Mouse (Mus musculus): ENCODE data around the gene Rxfp4. TPM values are rescaled to one million over a fixed set of nuclear protein-coding genes. Genes with fewer than 3 reads are reported as not detected.

The Rxfp4 gene
- polyA plus RNA-seq, 1 experiment from 2014 or later = not detected

DNA sequence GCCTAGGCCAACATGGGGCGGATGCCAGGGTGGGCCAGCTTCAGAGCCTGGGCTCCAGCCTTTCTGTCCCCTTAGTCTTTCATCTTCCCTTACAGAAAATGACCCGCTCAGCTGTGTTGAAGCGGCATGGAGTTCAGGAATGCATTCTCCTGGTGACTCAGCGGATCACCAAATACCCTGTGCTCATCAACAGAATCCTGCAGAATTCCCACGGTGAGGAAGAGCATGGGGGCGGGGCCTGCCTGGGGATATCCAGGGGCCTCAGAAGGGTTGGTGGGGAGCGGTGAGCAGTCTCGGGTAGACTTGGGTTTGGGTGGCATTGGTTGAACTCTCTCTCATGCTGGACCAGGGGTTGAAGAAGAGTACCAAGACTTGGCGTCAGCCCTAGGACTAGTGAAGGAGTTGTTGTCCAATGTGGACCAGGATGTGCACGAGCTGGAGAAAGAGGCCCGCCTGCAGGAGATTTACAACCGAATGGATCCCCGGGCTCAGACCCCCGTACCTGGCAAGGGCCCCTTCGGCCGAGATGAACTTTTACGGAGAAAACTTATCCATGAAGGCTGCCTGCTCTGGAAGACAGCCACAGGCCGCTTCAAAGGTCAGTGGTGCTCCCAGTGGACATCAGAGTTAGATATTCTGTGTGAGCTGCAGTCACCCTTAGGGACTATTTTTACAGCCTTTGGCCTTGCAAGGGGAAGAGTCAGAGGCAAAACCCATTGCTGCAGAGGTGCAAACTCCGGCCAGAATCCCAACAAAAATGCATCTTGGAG is 17.3 kb downstream of the Rxfp4 start:
- Histone ChIP-seq H3K9ac (no peak overlapping the region), H3K27ac (peak overlapping the region; percentile 63), H3K9me3 (replicated peaks) (no peaks in the 10 kb centered on the region), H3K4me2 (no peak overlapping the region), H3K4me1 (peaks cover 6% of the 10 kb centered on the region; the same call in 1 of the 2 replicates), H3K4me3 (replicated peaks) (no peak overlapping the region), H3K36me3 (peaks cover 100% of the 10 kb centered on the region), H3K27me3 (no peaks in the 10 kb centered on the region)
- WGBS = 90% methylated on average over 19 of the region's 19 CpGs
- no peak for ATAC-seq (replicated peaks; ENCODE audit: low FRiP score)

DNA sequence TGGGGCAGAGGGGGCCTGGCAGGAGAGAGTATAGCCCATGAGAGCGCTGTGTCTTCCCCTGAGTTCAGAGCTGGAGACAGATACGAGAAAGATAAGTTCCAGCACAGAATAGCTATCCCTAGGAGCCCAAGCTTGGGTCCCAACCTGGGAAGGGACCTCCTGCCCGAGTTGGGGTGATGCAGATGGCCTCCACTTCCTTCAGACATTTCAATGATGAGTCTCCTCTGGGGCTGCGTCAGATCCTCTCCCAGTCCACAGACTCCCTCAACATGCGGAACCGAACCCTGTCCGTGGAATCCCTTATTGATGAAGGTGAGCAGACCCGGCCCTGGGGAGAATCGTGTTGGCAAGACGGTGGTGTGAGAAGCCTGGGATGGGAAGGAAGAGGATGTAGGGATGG is 19.9 kb downstream of the Rxfp4 start:
- H3K9me3 ChIP-seq (replicated peaks) = no peaks in the 10 kb centered on the region
- peaks cover 28% of the 10 kb centered on the region for H3K4me1 ChIP-seq
- ATAC-seq (replicated peaks; ENCODE audit: low FRiP score) = no peak
- no peaks in the 10 kb centered on the region for H3K27me3 ChIP-seq
- H3K4me3 ChIP-seq (replicated peaks) = no peak overlapping the region
- no peak overlapping the region for H3K9ac ChIP-seq
- no peak overlapping the region for H3K4me2 ChIP-seq
- H3K27ac ChIP-seq = no peak overlapping the region
- peaks cover 98% of the 10 kb centered on the region for H3K36me3 ChIP-seq
- 93% methylated on average over 10 of the region's 10 CpGs for WGBS

DNA sequence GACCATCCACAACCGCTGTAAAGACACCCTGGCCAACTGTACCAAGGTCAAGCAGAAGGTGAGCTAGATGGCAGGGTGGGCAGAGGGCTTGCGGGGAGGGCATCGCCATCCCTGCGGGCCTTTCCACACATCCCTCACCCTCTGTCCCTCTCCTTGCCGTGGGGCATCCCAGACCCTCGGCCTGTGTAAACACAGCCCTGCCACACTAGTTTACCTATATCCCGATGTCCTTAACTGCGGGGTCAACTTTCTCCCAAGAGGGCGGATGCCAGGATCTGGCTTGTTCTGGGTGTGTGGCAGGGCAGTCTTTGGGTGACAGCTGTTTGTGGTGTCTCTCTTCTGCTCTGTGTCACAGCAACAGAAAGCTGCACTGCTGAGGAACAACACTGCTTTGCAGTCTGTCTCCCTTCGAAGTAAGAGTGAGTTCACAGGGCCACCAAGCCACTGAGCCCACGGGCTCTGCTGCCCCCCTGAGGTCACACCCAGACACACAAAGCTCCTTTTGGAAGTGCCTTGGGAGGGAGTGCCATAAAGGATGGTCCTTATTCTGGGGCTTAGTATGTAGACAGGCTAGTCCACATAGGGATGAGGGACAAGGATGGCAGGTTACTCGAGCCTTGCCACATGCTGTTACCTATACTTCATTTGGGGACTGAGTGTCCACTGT is 20.9 kb downstream of the Rxfp4 start:
- H3K4me3 ChIP-seq (replicated peaks) = no peak overlapping the region
- H3K9ac ChIP-seq = no peak overlapping the region
- ATAC-seq (replicated peaks; ENCODE audit: low FRiP score) = no peak
- H3K27me3 ChIP-seq = no peaks in the 10 kb centered on the region
- H3K36me3 ChIP-seq = peaks cover 88% of the 10 kb centered on the region
- no peaks in the 10 kb centered on the region for H3K9me3 ChIP-seq (replicated peaks)
- no peak overlapping the region for H3K4me2 ChIP-seq
- WGBS = 74% methylated on average over 12 of the region's 12 CpGs
- peaks cover 36% of the 10 kb centered on the region for H3K4me1 ChIP-seq
- no peak overlapping the region for H3K27ac ChIP-seq

DNA sequence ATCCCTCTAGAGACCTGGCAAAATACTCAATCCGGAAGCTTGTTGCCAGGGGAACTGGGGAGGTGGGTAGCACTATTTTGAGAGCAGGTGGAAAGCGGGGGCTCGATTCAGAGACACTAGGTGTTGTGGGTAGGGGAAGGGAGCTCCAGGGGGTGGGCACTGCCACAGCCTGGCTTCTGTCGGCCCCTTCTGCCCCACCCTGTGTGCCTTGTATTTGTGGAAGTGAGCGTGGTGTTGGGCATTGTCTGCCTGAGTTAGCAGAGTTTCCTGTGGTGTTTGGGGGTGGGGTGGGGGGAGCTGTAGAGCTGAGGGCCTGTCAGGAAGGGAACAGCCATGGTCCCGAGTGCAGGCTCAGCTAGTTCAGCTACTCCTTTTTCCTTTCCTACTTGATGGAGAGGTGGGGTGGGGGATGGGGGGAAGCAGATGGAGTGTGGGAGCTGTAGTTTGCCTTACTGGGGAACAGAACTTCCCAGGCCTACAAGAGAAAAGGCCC is 22.0 kb downstream of the Rxfp4 start:
- peaks cover 82% of the 10 kb centered on the region for H3K36me3 ChIP-seq
- H3K9ac ChIP-seq = no peak overlapping the region
- no peaks in the 10 kb centered on the region for H3K9me3 ChIP-seq (replicated peaks)
- H3K27ac ChIP-seq = peak overlapping the region; percentile 59
- H3K4me1 ChIP-seq = peaks cover 48% of the 10 kb centered on the region
- H3K4me3 ChIP-seq (replicated peaks) = no peak overlapping the region
- 73% methylated on average over 6 of the region's 6 CpGs for WGBS
- H3K4me2 ChIP-seq = no peak overlapping the region
- no peaks in the 10 kb centered on the region for H3K27me3 ChIP-seq
- no peak for ATAC-seq (replicated peaks; ENCODE audit: low FRiP score)

- Histone ChIP-seq H3K36me3 (peaks cover 79% of the 10 kb centered on the region), H3K4me3 (replicated peaks) (no peak overlapping the region), H3K9ac (no peak overlapping the region), H3K27ac (peak overlapping the region; percentile 59), H3K9me3 (replicated peaks) (no peaks in the 10 kb centered on the region), H3K27me3 (no peaks in the 10 kb centered on the region), H3K4me2 (no peak overlapping the region), H3K4me1 (peaks cover 57% of the 10 kb centered on the region)
- WGBS = 71% methylated on average over 9 of the region's 9 CpGs
- no peak for ATAC-seq (replicated peaks; ENCODE audit: low FRiP score)
Observed at GRCm38 (mm10) chr3:88630018-88630417, 22.9 kb downstream of the Rxfp4 start.

DNA sequence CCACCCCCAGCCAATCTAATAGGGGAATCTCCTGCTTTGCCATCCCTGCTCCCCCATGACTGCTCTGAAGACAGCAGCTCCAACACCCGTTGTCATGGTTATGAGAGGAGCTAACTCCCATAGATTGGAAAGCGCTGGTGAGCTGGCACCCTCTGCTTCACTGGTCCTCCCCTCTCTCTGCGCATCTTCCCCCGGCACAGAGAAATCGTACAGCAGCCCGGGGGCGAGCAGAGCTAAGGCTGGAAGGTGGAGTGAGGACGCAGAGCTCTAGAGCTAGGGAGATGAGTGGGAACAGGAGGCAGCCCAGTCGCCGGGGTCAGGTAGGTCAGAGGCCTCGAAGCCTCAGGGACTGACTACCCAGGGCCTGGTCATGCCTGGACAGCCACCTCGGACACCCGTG is 23.7 kb downstream of the Rxfp4 start:
- Histone ChIP-seq H3K36me3 (peaks cover 73% of the 10 kb centered on the region), H3K27ac (peak overlapping the region; percentile 10; the same call in 1 of the 2 replicates), H3K4me2 (no peak overlapping the region), H3K27me3 (no peaks in the 10 kb centered on the region), H3K9me3 (replicated peaks) (no peaks in the 10 kb centered on the region), H3K4me3 (replicated peaks) (no peak overlapping the region), H3K4me1 (peaks cover 64% of the 10 kb centered on the region), H3K9ac (no peak overlapping the region)
- no peak for ATAC-seq (replicated peaks; ENCODE audit: low FRiP score)
- WGBS = 56% methylated on average over 13 of the region's 13 CpGs

DNA sequence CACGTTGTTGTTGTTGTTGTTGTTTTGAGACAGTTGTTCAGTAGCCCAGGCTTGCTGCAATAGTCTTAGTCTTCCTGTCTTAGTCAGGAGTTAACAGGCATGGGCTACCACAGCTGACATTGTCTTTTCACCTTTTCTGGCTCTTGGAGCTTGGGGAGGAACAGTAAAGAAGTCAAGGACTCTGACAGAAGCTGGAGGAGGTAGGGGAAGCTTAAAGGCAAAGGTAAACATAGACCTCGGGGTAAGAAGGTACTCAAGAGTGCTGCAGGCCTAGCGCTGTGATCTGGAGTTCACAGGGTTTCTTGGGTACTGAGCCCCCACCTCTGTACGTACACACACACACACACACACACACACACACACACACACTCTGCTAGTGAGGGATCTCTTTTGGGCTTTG is 24.2 kb downstream of the Rxfp4 start:
- 64% methylated on average over 4 of the region's 4 CpGs for WGBS
- Histone ChIP-seq H3K4me2 (no peak overlapping the region), H3K36me3 (peaks cover 68% of the 10 kb centered on the region), H3K27ac (no peak overlapping the region), H3K9me3 (replicated peaks) (no peaks in the 10 kb centered on the region), H3K4me3 (replicated peaks) (no peak overlapping the region), H3K27me3 (no peaks in the 10 kb centered on the region), H3K4me1 (peaks cover 69% of the 10 kb centered on the region), H3K9ac (no peak overlapping the region)
- no peak for ATAC-seq (replicated peaks; ENCODE audit: low FRiP score)

- WGBS = 80% methylated on average over 2 of the region's 2 CpGs
- Histone ChIP-seq H3K4me2 (no peak overlapping the region), H3K9ac (no peak overlapping the region), H3K9me3 (replicated peaks) (no peaks in the 10 kb centered on the region), H3K36me3 (peaks cover 56% of the 10 kb centered on the region), H3K4me1 (peaks cover 78% of the 10 kb centered on the region), H3K4me3 (replicated peaks) (no peak overlapping the region), H3K27ac (peak overlapping the region; percentile 46), H3K27me3 (no peaks in the 10 kb centered on the region)
- no peak for ATAC-seq (replicated peaks; ENCODE audit: low FRiP score)
Observed at GRCm38 (mm10) chr3:88627535-88627934, 25.4 kb downstream of the Rxfp4 start.

- Histone ChIP-seq H3K9me3 (replicated peaks) (no peaks in the 10 kb centered on the region), H3K36me3 (peaks cover 52% of the 10 kb centered on the region), H3K4me2 (no peak overlapping the region), H3K27me3 (no peaks in the 10 kb centered on the region), H3K9ac (no peak overlapping the region), H3K4me1 (peaks cover 78% of the 10 kb centered on the region), H3K4me3 (replicated peaks) (no peak overlapping the region), H3K27ac (peak overlapping the region; percentile 46)
- ATAC-seq (replicated peaks; ENCODE audit: low FRiP score) = no peak
- 44% methylated on average over 4 of the region's 4 CpGs for WGBS
Observed at GRCm38 (mm10) chr3:88627114-88627513, 25.8 kb downstream of the Rxfp4 start.

DNA sequence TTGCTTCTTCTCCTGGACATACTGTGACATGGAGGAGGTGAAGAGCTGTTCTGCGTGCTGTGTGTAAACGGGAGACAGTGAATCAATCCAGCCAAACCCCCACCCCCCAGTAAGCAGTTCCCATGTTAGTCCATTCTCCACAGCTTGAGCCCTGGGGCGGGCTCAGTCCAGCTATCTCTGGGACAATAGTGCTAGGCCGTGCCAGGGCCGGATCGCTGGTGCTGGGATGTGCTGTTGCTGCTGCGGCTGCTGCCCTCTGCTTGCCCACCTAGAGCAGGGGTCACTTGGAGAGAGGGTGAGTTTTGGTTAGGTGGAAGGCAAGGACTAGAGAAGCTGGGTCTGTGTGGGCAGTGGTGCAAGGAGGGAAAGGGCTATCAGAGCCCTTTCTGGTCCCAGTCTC is 26.6 kb downstream of the Rxfp4 start:
- ATAC-seq (replicated peaks; ENCODE audit: low FRiP score) = no peak
- H3K27ac ChIP-seq = peak overlapping the region; percentile 46; the same call in 1 of the 2 replicates
- 63% methylated on average over 7 of the region's 7 CpGs for whole genome bisulfite sequencing
- H3K4me2 ChIP-seq = no peak overlapping the region
- no peaks in the 10 kb centered on the region for H3K27me3 ChIP-seq
- peaks cover 76% of the 10 kb centered on the region for H3K4me1 ChIP-seq
- H3K4me3 ChIP-seq (replicated peaks) = no peak overlapping the region
- H3K36me3 ChIP-seq = peaks cover 44% of the 10 kb centered on the region
- peak overlapping the region; percentile 8; the same call in 1 of the 2 replicates for H3K9ac ChIP-seq
- H3K9me3 ChIP-seq (replicated peaks) = no peaks in the 10 kb centered on the region

GRCm38 (mm10) chr3:88625531-88625930 is 27.4 kb downstream of the Rxfp4 start:
- peaks cover 74% of the 10 kb centered on the region for H3K4me1 ChIP-seq

DNA sequence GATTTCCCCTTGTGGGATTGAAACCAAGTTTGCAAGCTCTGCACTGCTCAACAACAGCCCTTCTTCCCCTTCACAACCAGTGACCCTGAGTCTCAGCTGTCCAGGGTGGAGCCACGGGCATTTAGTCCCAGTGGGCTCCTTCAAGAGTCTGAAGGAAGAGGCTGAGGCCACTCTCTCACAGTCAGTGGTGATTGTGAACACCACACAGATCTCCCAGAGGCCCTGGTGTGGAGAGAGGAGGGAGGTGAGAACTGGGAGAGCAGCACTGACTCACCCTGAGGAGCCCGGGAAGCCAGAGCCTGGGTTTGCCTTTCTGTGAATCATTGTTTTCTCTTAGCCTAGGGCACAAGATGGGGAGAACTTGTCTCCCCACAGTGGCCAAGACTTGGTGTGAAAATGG is 28.0 kb downstream of the Rxfp4 start:
- Histone ChIP-seq H3K4me2 (peak overlapping the region; percentile 83), H3K36me3 (peaks cover 30% of the 10 kb centered on the region), H3K9me3 (replicated peaks) (no peaks in the 10 kb centered on the region), H3K4me3 (replicated peaks) (peak overlapping the region; percentile 71; the same call in 1 of the 2 replicates), H3K9ac (0 out of 2 replicates have a peak overlapping the region, but pooled peaks have one; percentile 85), H3K4me1 (peaks cover 74% of the 10 kb centered on the region), H3K27me3 (no peaks in the 10 kb centered on the region), H3K27ac (peak overlapping the region; percentile 98)
- 33% methylated on average over 2 of the region's 2 CpGs for WGBS
- ATAC-seq (replicated peaks; ENCODE audit: low FRiP score) = no peak

More at GRCm38 (mm10) chr3:88625531-88625930, 27.4 kb downstream of the Rxfp4 start:
- peaks cover 36% of the 10 kb centered on the region for H3K36me3 ChIP-seq
- no peak overlapping the region for H3K9ac ChIP-seq
- no peak for ATAC-seq (replicated peaks; ENCODE audit: low FRiP score)
- no peak overlapping the region; the same call in 1 of the 2 replicates for H3K4me2 ChIP-seq
- peak overlapping the region; percentile 98; the same call in 1 of the 2 replicates for H3K27ac ChIP-seq
- no peaks in the 10 kb centered on the region for H3K9me3 ChIP-seq (replicated peaks)
- H3K27me3 ChIP-seq = no peaks in the 10 kb centered on the region
- WGBS = 81% methylated on average over 7 of the region's 7 CpGs
- H3K4me3 ChIP-seq (replicated peaks) = no peak overlapping the region

Data from kidney, embryonic 15.5 days (tissue).